Mouse (Mus musculus) cortical plate, adult 2 months (tissue): Measurements from ENCODE around the gene Cacna2d2.

Experiments
- CTCF ChIP-seq: fragments of 200-500 bp; IDR thresholded peaks from 2 replicates; pipeline ENCODE4 v1.5.1; 2011; ENCODE audit warnings: mild to moderate bottlenecking, control low read depth, low read length; ENCODE audit not compliant: insufficient read depth; ENCODE audit errors: extremely low read depth
- POLR2A ChIP-seq: fragments of 200-500 bp; IDR thresholded peaks from 2 replicates; pipeline ENCODE4 v1.6.1; 2011; ENCODE audit warnings: mild to moderate bottlenecking, low read length, control low read depth; ENCODE audit not compliant: insufficient read depth; ENCODE audit errors: extremely low read depth

GRCm38 (mm10) chr9:107576357-107577107 is 177.1 kb downstream of the Cacna2d2 start, which contains the start of gene Hyal1:
- peak; percentile 55; the same call in 1 of the 2 replicates for TF ChIP-seq POLR2A
- TF ChIP-seq CTCF, result no peak
